Mouse (Mus musculus) embryonic facial prominence, embryonic 15.5 days (tissue): ENCODE data around the gene 4931422A03Rik. TPM values are rescaled to one million over a fixed set of nuclear protein-coding genes. Genes with fewer than 3 reads are reported as not detected.
"Not testable (repeated sequence)": the region's sequence is repeated elsewhere in the genome, so short reads cannot be mapped to it uniquely, and the experiment has no call there.

Experiments
- ATAC-seq: fragments of 200-750 bp; cut with Nextera tagmentation; 2 replicates; pipeline ENCODE4 v1.8.0; 2017; ENCODE audit warnings: low read depth, moderate TSS enrichment; ENCODE audit not compliant: insufficient number of reproducible peaks, low FRiP score, low TSS enrichment
- H3K27ac ChIP-seq: fragments of 300-500 bp; sonication (generic); replicated peaks from 2 replicates; pipeline ENCODE4 v1.5.1; 2015; ENCODE audit warnings: mild to moderate bottlenecking, inconsistent platforms
- H3K27me3 ChIP-seq: fragments of 300-500 bp; sonication (generic); 2 replicates; pipeline ENCODE4 v1.6.1; 2015; ENCODE audit warnings: inconsistent platforms
- H3K36me3 ChIP-seq: fragments of 300-500 bp; sonication (generic); 2 replicates; pipeline ENCODE4 v1.6.1; 2015; ENCODE audit warnings: mild to moderate bottlenecking, inconsistent platforms
- H3K4me1 ChIP-seq: fragments of 300-500 bp; sonication (generic); 2 replicates; pipeline ENCODE4 v1.6.1; 2015; ENCODE audit warnings: inconsistent platforms
- H3K4me2 ChIP-seq: fragments of 300-500 bp; sonication (generic); replicated peaks from 2 replicates; pipeline ENCODE4 v1.6.1; 2015; ENCODE audit warnings: mild to moderate bottlenecking, inconsistent platforms
- H3K4me3 ChIP-seq: fragments of 300-500 bp; sonication (generic); replicated peaks from 2 replicates; pipeline ENCODE4 v1.5.1; 2015; ENCODE audit warnings: mild to moderate bottlenecking, inconsistent platforms
- H3K9ac ChIP-seq: fragments of 300-500 bp; sonication (generic); 2 replicates; pipeline ENCODE4 v1.6.1; 2015; ENCODE audit warnings: inconsistent platforms
- H3K9me3 ChIP-seq: fragments of 300-500 bp; sonication (generic); replicated peaks from 2 replicates; pipeline ENCODE4 v1.6.1; 2016; ENCODE audit warnings: inconsistent platforms
- WGBS: fragments of 180-500 bp; shearing (Covaris S2); methylation state at CpG from one replicate; pipeline ENCODE4 v1.1.7; 2015; 5-methylcytosine and 5-hydroxymethylcytosine counted together
- polyA plus RNA-seq: library from polyadenylated mRNA; unstranded; fragments of >200 nt; fragmentation: Nextera tagmentation; extraction: Ambion mirVana; gene quantifications from 2 replicates; pipeline ENCODE4 v1.2.1, GENCODE M21; 2015

The 4931422A03Rik gene
- polyA plus RNA-seq, result 2.4 and 2.7 TPM in 2 replicates

DNA sequence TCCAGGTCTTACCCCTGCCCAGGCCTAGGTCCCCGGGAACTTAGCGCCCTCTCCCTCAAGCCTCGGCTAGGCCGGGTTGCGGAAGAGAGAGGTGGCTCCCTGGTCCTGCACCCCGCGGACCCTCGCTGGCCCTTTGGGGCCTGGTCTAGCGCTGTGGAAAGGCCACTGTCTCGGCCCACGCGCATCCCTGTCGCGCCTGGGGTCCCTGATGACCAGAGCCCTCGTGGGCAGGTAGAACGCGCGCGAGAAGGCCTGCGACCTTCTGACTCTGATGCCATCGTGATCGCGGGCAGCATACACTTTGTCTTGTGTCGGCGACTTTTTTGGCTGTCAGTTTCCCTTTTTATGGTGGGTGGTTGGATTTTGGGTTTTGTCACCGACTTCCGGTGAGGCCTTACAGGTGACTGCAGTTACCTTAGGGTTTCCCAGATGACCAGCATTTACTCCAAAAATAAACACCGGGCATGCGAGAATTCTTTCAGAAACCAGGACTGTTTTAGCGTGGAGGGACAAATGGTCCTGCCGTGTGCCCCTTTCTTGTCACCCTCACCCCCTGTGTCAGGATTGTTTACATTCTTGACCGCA lies at the start of gene 4931422A03Rik:
Gene 4931422A03Rik (minus strand): TSS at position 223 of the 585 bp plus-strand sequence.
- Histone ChIP-seq H3K4me2 (peak within 1 kb of the TSS; percentile 70), H3K4me1 (peaks cover 19% of the 10 kb centered on the region), H3K27me3 (no peaks in the 10 kb centered on the region), H3K9ac (peak within 1 kb of the TSS; percentile 93), H3K36me3 (no peaks in the 10 kb centered on the region), H3K4me3 (peak within 1 kb of the TSS; percentile 94), H3K27ac (peak within 1 kb of the TSS; percentile 53), H3K9me3 (no peaks in the 10 kb centered on the region)
- under 1% methylated on average over 32 of the region's 32 CpGs for WGBS
- ATAC-seq, result peak; percentile 63; the same call in 1 of the 2 replicates

DNA sequence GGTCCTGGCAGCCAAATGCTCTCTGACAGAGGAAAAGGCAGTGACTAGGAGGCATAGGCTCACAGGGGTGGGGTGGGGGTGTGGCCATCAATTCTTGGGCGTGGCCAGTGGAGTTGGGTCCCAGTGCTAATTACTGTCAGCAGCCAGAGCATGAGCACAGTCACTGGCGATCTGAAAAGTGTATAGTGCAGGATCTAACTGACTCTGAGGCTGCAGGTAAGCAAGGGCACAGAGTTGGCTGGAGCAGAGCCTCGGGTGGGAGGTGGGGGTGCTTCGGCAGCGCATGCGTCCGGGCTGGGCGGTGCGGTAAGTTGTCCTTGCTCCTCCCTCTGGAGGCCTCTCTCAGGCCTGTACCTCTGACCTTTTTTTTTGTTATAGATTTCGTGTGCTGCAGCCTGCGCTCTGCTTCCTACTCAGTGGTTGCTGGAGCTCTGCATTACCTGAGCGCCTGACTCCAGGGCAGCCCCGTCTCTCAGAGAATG lies 41.6 kb upstream of the 4931422A03Rik start, which contains the start of gene Cd59b:
Gene Cd59b (plus strand): TSS at position 146 of the 482 bp plus-strand sequence.
- Histone ChIP-seq H3K27me3 (no peaks in the 10 kb centered on the region), H3K4me3 (peak within 1 kb of the TSS; percentile 42), H3K4me1 (no peaks in the 10 kb centered on the region), H3K9me3 (no peaks in the 10 kb centered on the region), H3K27ac (0 out of 2 replicates have a peak within 1 kb of the TSS, but pooled peaks have one; percentile 8), H3K9ac (no peak within 1 kb of the TSS), H3K4me2 (peak within 1 kb of the TSS; percentile 48), H3K36me3 (no peaks in the 10 kb centered on the region)
- 13% methylated on average over 13 of the region's 13 CpGs for WGBS
- ATAC-seq, result peak; percentile 87

DNA sequence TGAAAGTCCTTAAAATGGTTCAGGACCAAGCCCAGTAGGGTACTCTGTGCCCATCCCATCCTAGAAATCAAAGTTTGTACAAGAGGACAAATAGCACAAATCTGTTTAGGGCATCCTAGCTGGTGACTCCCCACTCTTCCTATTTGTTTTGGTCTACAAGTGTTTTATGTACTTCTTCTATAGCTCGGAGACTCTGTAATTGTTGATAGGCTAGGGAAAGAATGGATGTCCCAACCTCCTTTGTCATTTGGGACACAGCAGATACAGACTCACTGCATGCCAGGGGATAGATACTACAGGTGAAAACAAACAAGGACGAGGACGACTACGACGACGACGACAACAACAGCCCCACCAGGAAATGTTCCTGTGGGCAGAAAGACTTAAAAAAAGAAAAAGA lies 40.3 kb upstream of the 4931422A03Rik start, which contains the start of gene Gm10799:
Gene Gm10799 (minus strand): TSS at position 101 of the 400 bp plus-strand sequence.
- not testable (repeated sequence) for H3K9me3 ChIP-seq, H3K4me3 ChIP-seq, H3K27ac ChIP-seq, H3K9ac ChIP-seq, H3K4me2 ChIP-seq, ATAC-seq, H3K27me3 ChIP-seq, H3K36me3 ChIP-seq, H3K4me1 ChIP-seq
- 83% methylated on average over 7 of the region's 7 CpGs for whole genome bisulfite sequencing

DNA sequence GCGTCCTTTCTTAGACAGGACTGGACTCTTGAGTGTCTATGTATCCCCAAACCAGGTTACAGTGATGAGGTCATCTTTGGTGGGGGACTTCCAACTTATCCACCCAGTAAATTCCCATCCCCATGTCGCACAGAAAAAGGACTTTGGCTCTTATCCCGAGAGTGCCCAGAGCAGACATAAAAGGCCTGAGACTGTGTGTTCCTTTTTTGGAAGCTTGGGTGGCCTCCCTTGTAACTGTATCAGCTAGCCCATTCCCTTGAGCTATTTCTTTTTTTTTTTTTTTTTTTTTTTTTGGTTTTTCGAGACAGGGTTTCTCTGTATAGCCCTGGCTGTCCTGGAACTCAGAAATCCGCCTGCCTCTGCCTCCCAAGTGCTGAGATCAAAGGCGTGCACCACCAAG lies 37.4 kb upstream of the 4931422A03Rik start, which contains the start of gene Gm10912:
Gene Gm10912 (plus strand): TSS at position 301 of the 400 bp plus-strand sequence.
- H3K4me2 ChIP-seq, H3K27me3 ChIP-seq, H3K4me3 ChIP-seq, H3K9me3 ChIP-seq, H3K27ac ChIP-seq, ATAC-seq, H3K9ac ChIP-seq, H3K36me3 ChIP-seq, H3K4me1 ChIP-seq: not testable (repeated sequence)
- 86% methylated on average over 6 of the region's 6 CpGs for WGBS

DNA sequence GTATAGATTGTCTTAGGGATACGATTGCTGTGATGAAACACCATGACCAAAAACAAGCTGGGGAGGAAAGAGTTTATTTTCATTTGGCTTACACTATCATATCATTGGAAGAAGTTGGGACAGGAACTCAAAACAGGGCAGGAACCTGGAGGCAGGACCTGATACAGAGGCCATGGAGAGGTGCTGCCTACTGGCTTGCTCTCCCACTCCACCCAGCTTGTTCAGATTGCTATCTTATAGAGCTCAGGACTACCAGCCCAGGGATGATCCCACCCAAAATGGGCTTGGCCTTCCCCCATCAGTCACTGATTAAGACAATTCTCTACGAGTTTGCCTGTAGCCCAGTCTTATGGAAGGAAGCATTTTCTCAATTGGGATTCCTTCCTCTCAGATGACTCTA lies 36.0 kb upstream of the 4931422A03Rik start:
- H3K36me3 ChIP-seq, result peaks cover 6% of the 10 kb centered on the region
- H3K9ac ChIP-seq, result no peak overlapping the region
- ATAC-seq, result no peak
- 79% methylated on average over 2 of the region's 2 CpGs for WGBS
- no peaks in the 10 kb centered on the region for H3K27me3 ChIP-seq
- no peak overlapping the region for H3K4me3 ChIP-seq
- H3K9me3 ChIP-seq, result no peaks in the 10 kb centered on the region
- H3K4me2 ChIP-seq, result no peak overlapping the region
- H3K4me1 ChIP-seq, result no peaks in the 10 kb centered on the region
- no peak overlapping the region for H3K27ac ChIP-seq

DNA sequence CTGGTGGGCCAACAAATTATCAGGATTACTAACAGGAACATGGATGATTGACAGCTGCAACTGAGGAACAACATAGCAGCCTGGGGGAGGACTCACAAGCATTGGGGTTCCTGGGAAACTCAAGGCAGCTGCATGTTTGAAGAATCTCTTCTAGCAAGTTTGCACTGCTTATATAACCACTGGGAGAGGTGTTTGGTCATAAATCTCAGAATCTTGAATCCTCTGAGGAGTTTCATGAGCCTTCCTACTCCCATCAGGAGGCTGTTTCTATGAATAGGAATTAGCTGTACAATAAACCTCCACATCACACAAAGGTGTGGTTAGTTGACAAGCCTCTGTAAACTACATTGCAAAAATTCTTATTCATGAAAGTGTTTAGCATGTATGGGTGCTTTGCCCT lies 34.5 kb upstream of the 4931422A03Rik start:
- H3K36me3 ChIP-seq, result peaks cover 12% of the 10 kb centered on the region
- H3K9ac ChIP-seq, result no peak overlapping the region
- no peak overlapping the region for H3K27ac ChIP-seq
- no peak for ATAC-seq
- no peaks in the 10 kb centered on the region for H3K9me3 ChIP-seq
- H3K4me3 ChIP-seq, result no peak overlapping the region
- H3K4me1 ChIP-seq, result no peaks in the 10 kb centered on the region
- H3K27me3 ChIP-seq, result no peaks in the 10 kb centered on the region
- H3K4me2 ChIP-seq, result no peak overlapping the region

DNA sequence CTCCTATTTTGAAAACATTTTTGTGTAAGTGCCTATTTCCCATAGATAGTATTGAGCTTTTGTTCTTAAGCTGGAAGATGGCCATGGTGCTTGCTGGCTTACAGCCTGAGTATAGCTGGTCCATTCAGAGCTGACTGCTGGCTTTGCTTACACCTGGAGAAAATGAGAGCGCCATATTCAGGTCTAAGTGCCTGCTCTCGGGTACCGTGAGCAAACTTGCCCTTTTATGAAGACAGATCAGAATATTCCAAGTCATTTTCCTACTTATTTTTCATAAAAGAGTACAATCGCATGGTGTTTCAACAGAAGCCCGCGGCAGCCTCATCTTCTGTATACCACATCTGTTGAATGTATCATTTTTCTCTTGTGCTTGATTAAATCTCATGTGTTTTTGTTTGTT lies 32.8 kb upstream of the 4931422A03Rik start:
- H3K9ac ChIP-seq, result no peak overlapping the region
- no peak for ATAC-seq

DNA sequence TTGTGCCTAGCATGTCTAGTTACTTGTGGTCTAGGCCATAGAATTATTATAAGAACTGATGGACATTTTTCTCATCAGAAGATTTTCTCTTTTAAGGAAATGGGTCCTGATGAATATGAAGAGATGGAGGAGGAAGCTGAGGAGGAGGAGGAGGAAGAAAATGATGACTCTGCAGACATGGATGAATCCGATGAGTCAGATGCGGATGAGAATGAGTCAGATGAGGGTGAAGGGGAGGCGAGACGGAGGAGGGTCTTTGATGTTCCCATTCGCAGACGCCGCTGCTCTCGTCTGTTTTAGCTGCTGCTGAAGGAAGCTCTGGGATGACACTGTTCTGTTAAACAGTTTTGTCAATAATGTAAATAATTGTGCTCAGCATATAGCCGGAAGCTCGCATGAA lies 31.6 kb upstream of the 4931422A03Rik start:
- ATAC-seq, result no peak
- H3K9ac ChIP-seq, result no peak overlapping the region
- H3K4me1 ChIP-seq, result no peaks in the 10 kb centered on the region
- H3K9me3 ChIP-seq, result no peaks in the 10 kb centered on the region
- no peak overlapping the region for H3K4me2 ChIP-seq
- 73% methylated on average over 10 of the region's 10 CpGs for WGBS
- no peak overlapping the region for H3K4me3 ChIP-seq
- no peak overlapping the region for H3K27ac ChIP-seq
- no peaks in the 10 kb centered on the region for H3K27me3 ChIP-seq
- peaks cover 20% of the 10 kb centered on the region for H3K36me3 ChIP-seq

More for the DNA sequence above, 32.8 kb upstream of the 4931422A03Rik start:
- H3K27ac ChIP-seq, result no peak overlapping the region
- peaks cover 12% of the 10 kb centered on the region for H3K36me3 ChIP-seq
- no peaks in the 10 kb centered on the region for H3K27me3 ChIP-seq
- H3K4me1 ChIP-seq, result no peaks in the 10 kb centered on the region
- 92% methylated on average over 6 of the region's 6 CpGs for WGBS
- H3K4me3 ChIP-seq, result no peak overlapping the region
- H3K4me2 ChIP-seq, result no peak overlapping the region
- no peaks in the 10 kb centered on the region for H3K9me3 ChIP-seq

DNA sequence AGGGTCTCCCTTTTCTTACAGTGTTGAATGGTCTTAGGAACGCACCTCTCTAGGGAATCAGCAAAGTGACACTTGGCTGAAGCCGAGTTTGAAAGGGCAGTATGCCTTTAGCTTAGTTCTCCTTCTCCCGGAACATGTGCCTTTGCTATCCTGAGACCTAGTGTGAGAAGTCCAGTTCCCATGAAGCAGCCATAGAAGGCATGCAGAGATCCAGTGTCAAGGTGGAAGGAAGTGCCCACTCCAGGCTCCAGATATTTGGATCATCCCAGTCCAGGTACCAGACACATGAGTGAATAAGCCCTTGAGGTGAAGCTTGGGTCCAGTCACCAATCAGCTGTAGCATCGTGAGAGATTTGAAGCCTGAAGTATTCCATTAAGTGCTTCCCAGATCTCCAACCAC lies 30.8 kb upstream of the 4931422A03Rik start:
- Histone ChIP-seq H3K27me3 (no peaks in the 10 kb centered on the region), H3K4me3 (no peak overlapping the region), H3K4me2 (no peak overlapping the region), H3K9ac (no peak overlapping the region), H3K36me3 (peaks cover 28% of the 10 kb centered on the region), H3K9me3 (no peaks in the 10 kb centered on the region), H3K27ac (no peak overlapping the region), H3K4me1 (no peaks in the 10 kb centered on the region)
- ATAC-seq, result no peak
- 86% methylated on average over 4 of the region's 4 CpGs for WGBS

DNA sequence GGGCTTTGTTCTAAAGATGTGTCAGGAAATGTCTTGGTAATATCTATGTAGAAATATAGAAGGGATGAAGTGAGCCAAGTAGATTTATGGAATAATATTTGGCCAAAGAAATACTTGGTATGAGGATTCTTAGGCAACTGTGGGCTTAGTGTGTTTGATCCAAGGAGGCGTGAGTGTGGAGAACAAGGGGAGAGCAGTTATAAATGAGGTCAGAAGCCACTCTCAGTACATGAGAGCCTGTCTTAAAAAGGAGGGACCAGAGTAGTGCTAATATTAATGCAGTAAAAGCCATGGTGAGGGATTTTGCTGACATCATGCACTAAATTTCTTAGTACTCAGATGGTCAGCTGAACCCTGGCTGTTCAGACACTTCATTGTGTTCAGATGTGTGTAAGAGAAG lies 30.2 kb upstream of the 4931422A03Rik start:
- ATAC-seq, result no peak
- Histone ChIP-seq H3K27ac (no peak overlapping the region), H3K4me1 (no peaks in the 10 kb centered on the region), H3K27me3 (no peaks in the 10 kb centered on the region), H3K4me2 (no peak overlapping the region), H3K9me3 (no peaks in the 10 kb centered on the region), H3K9ac (no peak overlapping the region), H3K36me3 (peaks cover 32% of the 10 kb centered on the region), H3K4me3 (no peak overlapping the region)
- 87% methylated on average over 1 of the region's 1 CpGs for WGBS

DNA sequence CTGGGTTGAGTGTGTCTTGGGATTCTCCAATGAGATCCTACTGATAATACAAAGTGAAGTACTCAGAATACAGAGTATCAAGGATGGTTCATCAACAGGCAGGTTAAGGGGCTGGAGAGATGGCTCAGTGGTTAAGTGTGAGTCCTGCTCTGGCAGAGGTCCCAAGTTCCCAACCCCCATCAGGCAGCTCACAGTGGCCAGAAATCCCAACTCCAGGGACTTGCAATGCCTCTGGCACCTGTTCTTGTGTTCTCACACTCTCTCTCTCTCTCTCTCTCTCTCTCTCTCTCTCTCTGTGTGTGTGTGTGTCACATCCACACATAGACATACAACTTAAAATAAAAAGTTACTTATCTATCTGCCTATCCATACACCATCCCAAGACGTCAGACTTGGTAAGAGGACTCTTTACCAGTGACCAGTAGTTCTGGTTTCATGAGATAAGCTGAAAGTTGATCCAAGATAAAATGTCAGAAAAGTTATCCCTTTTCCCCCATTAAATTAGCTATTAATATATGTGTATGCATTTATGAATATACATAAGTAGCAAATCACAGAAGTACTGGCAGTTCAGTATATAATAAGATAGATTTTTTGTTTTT lies 16.4 kb upstream of the 4931422A03Rik start:
- no peak for ATAC-seq
- no peaks in the 10 kb centered on the region for H3K9me3 ChIP-seq
- H3K36me3 ChIP-seq, result peaks cover 38% of the 10 kb centered on the region
- no peak overlapping the region for H3K27ac ChIP-seq
- no peak overlapping the region for H3K4me2 ChIP-seq
- no peaks in the 10 kb centered on the region for H3K27me3 ChIP-seq
- no peaks in the 10 kb centered on the region for H3K4me1 ChIP-seq
- no peak overlapping the region for H3K4me3 ChIP-seq
- WGBS, result 74% methylated on average over 1 of the region's 1 CpGs
- H3K9ac ChIP-seq, result no peak overlapping the region
